Mouse (Mus musculus): ENCODE measurements at regions not wholly inside any gene's neighbourhood (a gene's known extent, or its start where the extent isn't known, plus 50 kb on each side); places are given as distances from the start of the nearest gene placed in this dataset.

DNA sequence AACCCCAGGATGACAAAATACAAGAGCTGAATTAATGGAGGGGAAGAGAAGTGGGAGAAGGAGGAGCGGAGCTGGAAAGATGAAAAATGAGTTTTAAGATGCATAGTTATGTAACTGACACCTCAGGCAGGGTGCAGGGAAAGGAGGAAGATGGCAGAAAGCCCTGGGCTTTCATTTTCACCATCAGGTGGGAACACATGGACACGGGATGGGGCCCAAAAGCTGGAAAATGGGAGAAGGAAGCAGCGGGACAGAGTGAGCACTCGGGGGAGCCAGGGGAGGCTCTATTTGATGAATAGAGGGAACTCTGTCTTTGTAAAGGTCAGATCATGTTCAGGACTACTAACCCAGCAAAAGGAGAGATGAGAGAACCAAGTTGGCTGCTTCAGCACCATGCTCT, 516.6 kb upstream of the Tnp1 start:
- DNase-seq, result no peak

DNA sequence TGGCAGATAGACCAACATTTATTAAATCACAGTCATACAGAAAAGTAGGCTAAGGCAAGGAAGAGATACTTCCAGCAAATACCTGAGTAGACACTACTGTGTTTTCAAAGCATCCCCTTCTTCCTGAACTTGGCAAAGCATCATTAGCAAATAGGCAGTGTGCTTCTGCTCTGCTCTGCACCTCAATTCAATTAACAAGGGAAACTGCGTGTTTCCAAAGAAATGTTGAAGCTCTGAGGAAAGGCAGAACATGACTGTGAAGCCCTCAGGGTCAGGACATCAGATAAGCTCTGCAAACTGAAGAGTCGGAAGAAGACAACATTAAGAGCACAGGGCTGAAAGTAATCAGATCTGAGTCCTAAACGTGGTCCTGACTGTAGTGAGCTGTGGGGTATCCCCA, 516.1 kb upstream of the Tnp1 start:
- no peak for DNase-seq

GRCm38 (mm10) chr1:73530326-73530725, 514.6 kb upstream of the Tnp1 start:
- DNase-seq, result no peak

GRCm38 (mm10) chr1:73528623-73529022, 512.9 kb upstream of the Tnp1 start:
- no peak for DNase-seq

GRCm38 (mm10) chr1:73516441-73516840, 500.7 kb upstream of the Tnp1 start:
- DNase-seq, result no peak

- no peak for DNase-seq
Observed at GRCm38 (mm10) chr1:73515781-73516180, 500.1 kb upstream of the Tnp1 start.

DNA sequence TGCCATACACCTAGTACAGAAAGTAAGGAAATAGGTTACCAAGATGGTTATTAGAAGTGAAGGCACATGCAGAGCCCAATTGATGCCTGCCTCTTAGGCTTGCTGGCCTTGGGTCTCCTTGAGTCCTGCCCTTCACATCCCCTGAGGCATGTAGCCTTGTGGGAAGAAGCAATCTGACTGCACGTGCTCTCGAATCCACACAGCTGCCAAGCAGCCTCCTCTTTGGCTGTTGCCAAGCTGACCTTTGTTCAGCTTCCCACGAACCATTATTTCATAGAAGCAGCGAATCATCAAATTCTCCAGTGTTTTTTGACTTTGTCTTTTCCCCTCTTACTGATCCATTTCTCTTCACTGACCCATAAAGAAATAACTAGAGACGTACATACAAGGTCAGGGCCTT, 498.1 kb upstream of the Tnp1 start:
- DNase-seq, result peak; percentile 77

- peak; percentile 71 for DNase-seq
Observed at GRCm38 (mm10) chr1:73512836-73513235, 497.1 kb upstream of the Tnp1 start.

- DNase-seq, result peak; percentile 61
Observed at GRCm38 (mm10) chr1:73507071-73507754, 491.5 kb upstream of the Tnp1 start.

DNA sequence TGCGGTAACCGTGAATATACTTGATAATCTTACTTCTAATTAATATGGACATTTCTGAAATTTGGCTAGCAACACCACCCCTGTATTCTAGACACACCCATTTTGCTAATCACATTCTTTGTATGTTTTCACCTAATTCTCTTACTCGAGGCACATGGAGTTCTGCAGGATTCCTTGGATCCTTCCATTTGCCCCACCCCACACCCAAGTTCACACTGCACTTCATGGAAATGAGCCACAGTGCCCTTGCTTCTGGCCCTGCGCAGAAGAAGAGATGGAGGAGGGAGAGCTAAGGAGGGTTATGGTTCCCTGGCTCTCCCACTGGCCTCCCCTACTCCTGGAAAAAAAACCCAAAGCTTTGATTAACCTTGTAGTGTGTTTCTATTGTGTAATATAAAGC, 487.9 kb upstream of the Tnp1 start:
- DNase-seq, result no peak

DNA sequence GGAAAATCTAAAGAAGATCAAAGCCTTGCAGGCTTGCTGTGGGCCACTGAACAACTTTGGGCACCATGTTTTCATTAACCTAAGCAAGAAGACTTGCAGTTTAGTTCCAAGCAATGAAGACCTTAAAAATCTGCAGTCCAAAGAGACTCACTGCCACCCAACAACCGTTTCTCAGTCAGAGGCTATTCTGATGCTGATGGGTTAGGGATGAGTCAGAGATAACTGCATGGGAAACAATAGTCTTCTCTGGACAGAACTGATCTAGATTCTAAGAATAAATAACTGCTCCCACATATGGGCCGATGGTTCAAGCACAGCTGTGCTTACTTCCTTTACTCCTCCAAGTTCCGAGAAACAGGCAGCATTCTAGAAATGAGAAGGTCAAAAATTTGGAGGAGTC, 485.0 kb upstream of the Tnp1 start:
- no peak for DNase-seq

DNA sequence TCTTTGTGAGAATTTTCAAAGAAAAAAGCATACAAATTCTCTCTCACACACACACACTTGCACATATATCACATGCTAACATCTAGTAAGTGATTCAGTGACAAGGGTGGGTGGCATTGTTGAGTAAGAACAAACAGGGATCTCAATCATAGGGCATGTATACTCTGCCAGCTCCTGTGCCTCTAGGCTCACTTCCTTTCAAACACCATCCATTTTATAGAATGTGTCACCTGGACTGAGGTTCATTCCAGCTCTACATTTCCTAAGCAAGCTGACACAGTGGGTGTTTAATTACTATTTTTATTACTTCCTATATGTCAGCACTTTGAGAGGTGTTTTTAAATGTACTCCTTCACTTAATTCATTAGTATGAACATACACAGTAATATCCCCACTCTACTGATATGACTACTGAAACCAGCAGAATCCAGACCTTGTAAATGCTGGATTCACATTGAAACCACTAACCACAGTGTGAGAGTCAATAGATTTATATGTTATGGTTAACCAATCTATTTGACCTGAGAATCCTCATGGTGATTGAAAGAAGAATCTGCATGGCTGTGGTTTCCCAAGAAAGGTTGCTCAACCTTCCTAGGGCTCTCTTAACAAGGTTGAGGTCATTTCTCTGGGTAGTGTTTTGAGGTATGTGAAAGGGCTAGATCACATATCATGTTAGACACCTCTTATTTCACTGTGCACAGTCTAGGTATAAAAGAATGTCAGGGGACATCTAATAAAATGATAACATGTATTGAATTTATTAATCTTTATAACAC, 480.5 kb upstream of the Tnp1 start:
- no peak for DNase-seq

DNA sequence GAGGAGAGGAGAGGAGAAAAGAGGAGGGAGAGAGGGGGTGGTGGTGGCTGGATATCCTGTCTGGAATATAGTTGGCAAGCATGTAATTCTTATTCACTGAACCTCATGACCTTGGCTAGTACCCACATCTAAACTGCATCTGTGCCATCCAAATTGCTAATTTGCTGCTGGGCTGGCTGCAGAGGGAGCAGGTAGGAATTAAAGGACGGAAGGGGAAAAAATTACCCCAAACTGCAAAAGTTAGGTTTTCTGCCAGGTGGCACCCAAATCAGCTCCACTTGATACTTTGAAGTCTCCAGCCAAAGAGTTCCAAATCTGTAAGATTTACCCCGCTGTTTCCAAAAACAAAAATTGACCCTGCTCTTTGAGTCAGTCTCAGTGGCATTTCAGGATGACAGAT, 466.2 kb upstream of the Tnp1 start:
- peak; percentile 18 for DNase-seq

GRCm38 (mm10) chr1:73479349-73479920, 463.7 kb upstream of the Tnp1 start:
- DNase-seq, result peak; percentile 20

- DNase-seq, result no peak
Observed at GRCm38 (mm10) chr1:73460598-73460997, 444.9 kb upstream of the Tnp1 start.

- no peak for DNase-seq
Observed at GRCm38 (mm10) chr1:73459754-73460534, 444.2 kb upstream of the Tnp1 start.

GRCm38 (mm10) chr1:73457261-73457660, 441.6 kb upstream of the Tnp1 start:
- no peak for DNase-seq

GRCm38 (mm10) chr1:73456359-73457062, 440.8 kb upstream of the Tnp1 start:
- DNase-seq, result peak; percentile 30

DNA sequence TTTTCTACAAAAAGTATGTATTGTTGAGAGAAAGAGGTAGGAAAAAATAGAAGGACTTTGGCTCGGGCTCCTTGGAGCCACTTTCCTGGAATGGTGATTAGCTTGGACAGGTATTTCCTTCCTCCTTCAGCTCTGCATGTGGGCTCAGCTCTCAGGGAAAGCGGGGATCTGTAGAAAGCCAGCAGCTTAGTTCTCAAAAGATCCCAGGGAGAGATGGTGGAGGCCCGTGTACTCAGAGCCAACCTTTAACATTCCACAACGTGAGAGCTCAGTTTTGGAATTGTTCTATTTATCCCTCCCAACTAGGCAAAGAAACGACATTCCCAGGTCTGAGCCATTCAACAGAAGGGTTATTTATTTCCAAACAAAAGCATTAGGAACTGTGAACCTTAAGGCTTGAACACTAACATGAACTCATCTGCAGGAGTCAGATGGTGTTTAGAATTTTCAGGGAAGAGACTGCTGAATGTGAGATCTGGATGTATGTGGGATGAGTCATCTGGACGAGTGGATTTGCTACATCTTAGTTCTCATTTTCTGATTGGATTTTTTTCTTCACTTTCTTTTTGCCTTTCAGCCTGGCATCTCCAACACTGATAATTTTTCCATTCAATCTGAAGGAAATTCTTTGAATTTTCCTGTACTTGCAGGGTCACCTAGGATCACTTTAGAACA, 428.6 kb upstream of the Tnp1 start:
- no peak for DNase-seq

DNA sequence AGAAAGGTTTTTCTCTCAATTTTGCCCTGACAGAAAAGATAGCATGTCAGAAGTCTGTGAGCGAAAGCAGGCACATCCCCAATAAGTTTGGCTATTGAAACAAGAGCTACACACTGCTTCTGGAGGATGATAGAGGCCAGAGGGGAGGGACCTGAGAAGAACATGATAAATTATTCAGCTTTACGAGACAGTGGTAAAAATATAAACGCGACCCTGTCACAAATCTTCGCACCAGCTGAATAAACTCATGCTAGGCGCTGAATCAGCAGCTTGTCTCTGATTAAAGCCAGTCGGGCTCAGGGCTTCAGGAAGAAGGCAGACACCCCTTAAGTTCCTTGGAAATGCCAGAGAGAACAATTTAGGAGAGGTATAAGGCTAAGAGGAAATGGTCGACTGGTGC, 422.7 kb upstream of the Tnp1 start:
- no peak for DNase-seq

- DNase-seq, result no peak
Observed at GRCm38 (mm10) chr1:73428101-73428500, 412.4 kb upstream of the Tnp1 start.

DNA sequence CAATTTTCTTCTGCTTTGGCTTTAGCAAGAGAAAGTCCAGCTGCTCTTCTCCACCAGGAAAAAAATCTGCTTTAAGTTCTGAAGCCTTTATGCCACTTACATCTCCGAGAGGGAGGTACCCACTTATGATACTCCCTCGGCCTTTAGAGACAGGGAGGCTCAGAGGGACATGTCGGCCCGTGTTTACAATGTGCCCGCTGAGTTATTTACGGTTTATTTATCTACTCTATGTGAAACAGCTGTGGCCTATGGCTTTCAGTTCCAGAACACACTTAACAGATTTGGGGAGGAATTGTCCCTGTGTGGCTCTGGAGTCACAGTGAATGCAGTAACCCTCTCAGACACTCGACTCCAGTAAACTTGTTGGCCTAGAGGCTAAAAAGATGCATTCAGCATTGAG, 409.3 kb upstream of the Tnp1 start:
- no peak for DNase-seq

All from kidney, adult 9 months (tissue).